Comparison of ENCODE assay signal across 10 mouse cellular contexts in genomic region chr4:53386309-53386708, GRCm38 (mm10). TPM values are rescaled to one million over a fixed set of nuclear protein-coding genes. Genes with fewer than 3 reads are reported as not detected.
DNase-seq lines count a peak whose midpoint lies in the region; ATAC-seq and TF ChIP-seq lines count a peak whose summit lies in the region.
"Had no signal": no experiment of that assay in that cellular context is flagged by ENCODE, and none has a peak within 500 bp of the region (broad histone marks: within the 10 kb centered on the region; RNA-seq: fewer than 3 reads in every experiment).

No protein-coding gene starts in this region.

- no peak overlapping the region for H3K4me3 ChIP-seq in neural tube, embryonic 15.5 days (replicated peaks)
- H3K4me3 ChIP-seq in liver, postnatal 0 days (ENCODE audit: low read depth, low read length): no peak overlapping the region
- no peak overlapping the region for H3K4me3 ChIP-seq in kidney, embryonic 15.5 days (replicated peaks)
- H3K4me3 ChIP-seq: stomach, embryonic 15.5 days had no signal

- no peak for TF ChIP-seq EP300 in liver, postnatal 0 days (IDR thresholded peaks at IDR 0.05; ENCODE audit: low read depth)

- H3K9me3 ChIP-seq in neural tube, embryonic 15.5 days (replicated peaks): no peaks in the 10 kb centered on the region
- H3K9me3 ChIP-seq in liver, postnatal 0 days (ENCODE audit: low read length): no peaks in the 10 kb centered on the region
- H3K9me3 ChIP-seq in kidney, embryonic 15.5 days (replicated peaks): no peaks in the 10 kb centered on the region
- H3K9me3 ChIP-seq: stomach, embryonic 15.5 days had no signal

- peaks cover 4% of the 10 kb centered on the region; the same call in 1 of the 2 replicates for H3K4me1 ChIP-seq in neural tube, embryonic 15.5 days
- H3K4me1 ChIP-seq in liver, postnatal 0 days (ENCODE audit: insufficient read depth): peaks cover 15% of the 10 kb centered on the region
- 0 out of 2 replicates have a peak, but pooled peaks cover 3% of the 10 kb centered on the region for H3K4me1 ChIP-seq in kidney, embryonic 15.5 days
- H3K4me1 ChIP-seq: stomach, embryonic 15.5 days had no signal

- DNase-seq in neural tube, embryonic 10.5 days (ENCODE audit: extremely low spot score, low spot score): no peak
- peak; percentile 17 to 18 for DNase-seq in heart, postnatal 14 days
- DNase-seq in liver, postnatal 0 days: peak; percentile 22
- DNase-seq in right cerebral cortex, postnatal 4 days: peak; percentile 56
- no peak for DNase-seq in thymus, postnatal 0 days (ENCODE audit: low spot score)
- no peak for DNase-seq in testis, postnatal 14 days (ENCODE audit: low spot score)
- DNase-seq: cerebellum, postnatal 36 days had no signal

- no peak for TF ChIP-seq CTCF in liver, postnatal 0 days (IDR thresholded peaks at IDR 0.05; ENCODE audit: low read depth)

- H3K27ac ChIP-seq in neural tube, embryonic 15.5 days (replicated peaks): no peak overlapping the region
- no peak overlapping the region for H3K27ac ChIP-seq in liver, postnatal 0 days (ENCODE audit: low read depth)
- no peak overlapping the region for H3K27ac ChIP-seq in kidney, embryonic 15.5 days
- H3K27ac ChIP-seq: stomach, embryonic 15.5 days had no signal

- H3K9ac ChIP-seq in neural tube, embryonic 15.5 days (replicated peaks): no peak overlapping the region
- H3K9ac ChIP-seq in liver, postnatal 0 days (replicated peaks): no peak overlapping the region
- H3K9ac ChIP-seq in kidney, embryonic 15.5 days: no peak overlapping the region
- H3K9ac ChIP-seq: stomach, embryonic 15.5 days had no signal

- 74% methylated on average over 8 of the region's 8 CpGs for WGBS in neural tube, embryonic 15.5 days
- WGBS in liver, postnatal 0 days (ENCODE audit: insufficient replicate concordance): 18% methylated on average over 8 of the region's 8 CpGs
- 89% methylated on average over 8 of the region's 8 CpGs for WGBS in kidney, embryonic 15.5 days

- ATAC-seq in neural tube, embryonic 15.5 days (ENCODE audit: low FRiP score): peak; percentile 28; the same call in 1 of the 2 replicates
- peak; percentile 14; the same call in 1 of the 2 replicates for ATAC-seq in liver, postnatal 0 days
- ATAC-seq in kidney, embryonic 15.5 days (replicated peaks; ENCODE audit: low FRiP score): no peak

- no peaks in the 10 kb centered on the region for H3K36me3 ChIP-seq in neural tube, embryonic 15.5 days
- H3K36me3 ChIP-seq in liver, postnatal 0 days (replicated peaks; ENCODE audit: insufficient read depth, low read length): no peaks in the 10 kb centered on the region
- no peaks in the 10 kb centered on the region for H3K36me3 ChIP-seq in kidney, embryonic 15.5 days
- H3K36me3 ChIP-seq: stomach, embryonic 15.5 days had no signal

- H3K27me3 ChIP-seq in neural tube, embryonic 15.5 days (replicated peaks): no peaks in the 10 kb centered on the region
- no peaks in the 10 kb centered on the region for H3K27me3 ChIP-seq in liver, postnatal 0 days (ENCODE audit: insufficient read depth, low read length)
- H3K27me3 ChIP-seq in kidney, embryonic 15.5 days: no peaks in the 10 kb centered on the region
- H3K27me3 ChIP-seq: stomach, embryonic 15.5 days had no signal

- intact Hi-C loops in heart, postnatal 14 days (cut with DNase I): loop anchor here (10.0 kb wide), 1 partner anchor 158 kb away; no protein-coding TSS in a partner anchor

- H3K4me2 ChIP-seq in neural tube, embryonic 15.5 days: no peak overlapping the region
- peak overlapping the region; percentile 16; the same call in 1 of the 2 replicates for H3K4me2 ChIP-seq in liver, postnatal 0 days (ENCODE audit: low read depth, low read length)
- H3K4me2 ChIP-seq in kidney, embryonic 15.5 days: no peak overlapping the region
- H3K4me2 ChIP-seq: stomach, embryonic 15.5 days had no signal

RNA-seq across cellular contexts. Expression of gene Slc44a1, which starts 53.9 kb away (rescaled TPM):
- polyA plus RNA-seq in neural tube, embryonic 15.5 days (2015; fragmentation: Nextera tagmentation; extraction: Ambion mirVana): 10.8 and 15.1 TPM in 2 replicates
- 10 to 100 TPM; 43.0 to 47.2 TPM for total RNA-seq in heart, postnatal 14 days (2021)
- polyA plus RNA-seq in liver, postnatal 0 days (2015; fragmentation: Nextera tagmentation; extraction: Ambion mirVana): 10.7 and 11.6 TPM in 2 replicates
- polyA plus RNA-seq in thymus, postnatal 0 days (2015; fragmentation: Nextera tagmentation; extraction: Ambion mirVana): 9.5 and 9.6 TPM in 2 replicates
- 38.0 and 38.1 TPM in 2 replicates for polyA plus RNA-seq in kidney, embryonic 15.5 days (2015; fragmentation: Nextera tagmentation; extraction: Ambion mirVana)

Comparison
In these comparisons a context has a peak if more than half of its experiments do, and no peak if none do; other contexts are left out.
1. DNase-seq: peak in heart, postnatal 14 days (2 of 2), liver, postnatal 0 days (single experiment) and right cerebral cortex, postnatal 4 days (single experiment); none in neural tube, embryonic 10.5 days (single experiment), thymus, postnatal 0 days (single experiment) and testis, postnatal 14 days (single experiment).